Mouse (Mus musculus): ENCODE measurements around the gene Serinc2. TPM values are rescaled to one million over a fixed set of nuclear protein-coding genes. Genes with fewer than 3 reads are reported as not detected.

Gene Serinc2
- polyA plus RNA-seq, 1 experiment from 2014 or later: 47.3 TPM

GRCm38 (mm10) chr4:130304746-130305145 is 25.7 kb upstream of the Serinc2 start:
- H3K36me3 ChIP-seq (ENCODE audit: control insufficient read depth, insufficient read depth, low read length): no peaks in the 10 kb centered on the region
- H3K4me2 ChIP-seq (ENCODE audit: low read depth, low read length): no peak overlapping the region
- H3K27ac ChIP-seq (ENCODE audit: low read length): no peak overlapping the region
- WGBS: 42% methylated on average over 3 of the region's 3 CpGs
- no peak overlapping the region for H3K9ac ChIP-seq (ENCODE audit: low read length)
- H3K27me3 ChIP-seq (ENCODE audit: control insufficient read depth, insufficient read depth, low read length): peaks cover 24% of the 10 kb centered on the region
- ATAC-seq (ENCODE audit: insufficient read depth, low FRiP score): no peak
- no peak overlapping the region for H3K4me3 ChIP-seq (replicated peaks; ENCODE audit: low read length)
- no peaks in the 10 kb centered on the region for H3K9me3 ChIP-seq (replicated peaks; ENCODE audit: control insufficient read depth, low read length)
- H3K4me1 ChIP-seq (ENCODE audit: control insufficient read depth, insufficient read depth, low read length): peaks cover 13% of the 10 kb centered on the region

GRCm38 (mm10) chr4:130302285-130302870 is 23.4 kb upstream of the Serinc2 start:
- no peaks in the 10 kb centered on the region for H3K4me1 ChIP-seq (ENCODE audit: control insufficient read depth, insufficient read depth, low read length)
- H3K9ac ChIP-seq (ENCODE audit: low read length): no peak overlapping the region
- no peak overlapping the region for H3K4me2 ChIP-seq (ENCODE audit: low read depth, low read length)
- H3K27ac ChIP-seq (ENCODE audit: low read length): no peak overlapping the region
- WGBS: 56% methylated on average over 12 of the region's 12 CpGs
- peaks cover 9% of the 10 kb centered on the region; the same call in 1 of the 2 replicates for H3K27me3 ChIP-seq (ENCODE audit: control insufficient read depth, insufficient read depth, low read length)
- H3K4me3 ChIP-seq (replicated peaks; ENCODE audit: low read length): no peak overlapping the region
- no peaks in the 10 kb centered on the region for H3K36me3 ChIP-seq (ENCODE audit: control insufficient read depth, insufficient read depth, low read length)
- no peaks in the 10 kb centered on the region for H3K9me3 ChIP-seq (replicated peaks; ENCODE audit: control insufficient read depth, low read length)
- ATAC-seq (ENCODE audit: insufficient read depth, low FRiP score): no peak

- no peaks in the 10 kb centered on the region for H3K36me3 ChIP-seq (ENCODE audit: control insufficient read depth, insufficient read depth, low read length)
- 77% methylated on average over 8 of the region's 8 CpGs for WGBS
- H3K27ac ChIP-seq (ENCODE audit: low read length): no peak overlapping the region
- H3K4me1 ChIP-seq (ENCODE audit: control insufficient read depth, insufficient read depth, low read length): peaks cover 11% of the 10 kb centered on the region; the same call in 1 of the 2 replicates
- ATAC-seq (ENCODE audit: insufficient read depth, low FRiP score): no peak
- H3K4me2 ChIP-seq (ENCODE audit: low read depth, low read length): no peak overlapping the region
- H3K9me3 ChIP-seq (replicated peaks; ENCODE audit: control insufficient read depth, low read length): no peaks in the 10 kb centered on the region
- no peak overlapping the region for H3K4me3 ChIP-seq (replicated peaks; ENCODE audit: low read length)
- H3K9ac ChIP-seq (ENCODE audit: low read length): no peak overlapping the region
- no peaks in the 10 kb centered on the region for H3K27me3 ChIP-seq (ENCODE audit: control insufficient read depth, insufficient read depth, low read length)
Observed at GRCm38 (mm10) chr4:130299629-130300018, 20.6 kb upstream of the Serinc2 start.

GRCm38 (mm10) chr4:130298877-130299628 is 20.0 kb upstream of the Serinc2 start:
- peaks cover 11% of the 10 kb centered on the region; the same call in 1 of the 2 replicates for H3K4me1 ChIP-seq (ENCODE audit: control insufficient read depth, insufficient read depth, low read length)
- H3K9me3 ChIP-seq (replicated peaks; ENCODE audit: control insufficient read depth, low read length): no peaks in the 10 kb centered on the region
- H3K36me3 ChIP-seq (ENCODE audit: control insufficient read depth, insufficient read depth, low read length): no peaks in the 10 kb centered on the region
- no peaks in the 10 kb centered on the region for H3K27me3 ChIP-seq (ENCODE audit: control insufficient read depth, insufficient read depth, low read length)
- ATAC-seq (ENCODE audit: insufficient read depth, low FRiP score): no peak
- no peak overlapping the region for H3K4me3 ChIP-seq (replicated peaks; ENCODE audit: low read length)
- no peak overlapping the region for H3K27ac ChIP-seq (ENCODE audit: low read length)
- WGBS: 70% methylated on average over 11 of the region's 11 CpGs
- no peak overlapping the region for H3K4me2 ChIP-seq (ENCODE audit: low read depth, low read length)
- H3K9ac ChIP-seq (ENCODE audit: low read length): no peak overlapping the region

DNA sequence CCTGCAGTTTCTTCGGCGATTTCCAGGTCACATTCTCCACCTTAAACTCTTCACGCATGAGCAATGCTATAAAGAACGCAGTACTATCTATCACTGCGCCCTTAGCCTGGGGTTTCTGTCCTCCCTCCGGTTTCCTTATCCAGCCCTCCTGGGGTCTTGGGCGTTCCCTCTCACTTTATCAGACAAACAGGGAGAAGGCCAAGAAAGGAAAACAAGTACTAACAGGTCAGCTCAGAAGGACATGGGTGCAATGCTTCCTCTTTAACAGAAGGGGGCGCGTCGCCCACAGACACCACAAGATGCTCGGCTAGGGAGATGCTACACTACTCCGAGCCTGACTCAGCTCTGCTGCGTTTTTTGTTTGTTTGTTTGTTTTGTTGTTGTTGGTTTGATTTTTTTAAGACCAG is 18.1 kb upstream of the Serinc2 start:
- WGBS: 18% methylated on average over 13 of the region's 13 CpGs
- H3K4me2 ChIP-seq (ENCODE audit: low read depth, low read length): no peak overlapping the region
- peak; percentile 51 for ATAC-seq (ENCODE audit: insufficient read depth, low FRiP score)

GRCm38 (mm10) chr4:130296243-130296965 is 17.4 kb upstream of the Serinc2 start:
- WGBS: 82% methylated on average over 13 of the region's 13 CpGs
- Histone ChIP-seq H3K27ac (ENCODE audit: low read length) (no peak overlapping the region), H3K4me1 (ENCODE audit: control insufficient read depth, insufficient read depth, low read length) (peaks cover 11% of the 10 kb centered on the region; the same call in 1 of the 2 replicates), H3K9me3 (replicated peaks; ENCODE audit: control insufficient read depth, low read length) (no peaks in the 10 kb centered on the region), H3K9ac (ENCODE audit: low read length) (no peak overlapping the region), H3K36me3 (ENCODE audit: control insufficient read depth, insufficient read depth, low read length) (no peaks in the 10 kb centered on the region), H3K4me3 (replicated peaks; ENCODE audit: low read length) (no peak overlapping the region), H3K4me2 (ENCODE audit: low read depth, low read length) (no peak overlapping the region), H3K27me3 (ENCODE audit: control insufficient read depth, insufficient read depth, low read length) (no peaks in the 10 kb centered on the region)
- ATAC-seq (ENCODE audit: insufficient read depth, low FRiP score): no peak

More for the DNA sequence above, 18.1 kb upstream of the Serinc2 start:
- peaks cover 11% of the 10 kb centered on the region; the same call in 1 of the 2 replicates for H3K4me1 ChIP-seq (ENCODE audit: control insufficient read depth, insufficient read depth, low read length)
- H3K9me3 ChIP-seq (replicated peaks; ENCODE audit: control insufficient read depth, low read length): no peaks in the 10 kb centered on the region
- H3K27me3 ChIP-seq (ENCODE audit: control insufficient read depth, insufficient read depth, low read length): no peaks in the 10 kb centered on the region
- H3K9ac ChIP-seq (ENCODE audit: low read length): no peak overlapping the region
- H3K27ac ChIP-seq (ENCODE audit: low read length): no peak overlapping the region
- H3K36me3 ChIP-seq (ENCODE audit: control insufficient read depth, insufficient read depth, low read length): no peaks in the 10 kb centered on the region
- no peak overlapping the region for H3K4me3 ChIP-seq (replicated peaks; ENCODE audit: low read length)

DNA sequence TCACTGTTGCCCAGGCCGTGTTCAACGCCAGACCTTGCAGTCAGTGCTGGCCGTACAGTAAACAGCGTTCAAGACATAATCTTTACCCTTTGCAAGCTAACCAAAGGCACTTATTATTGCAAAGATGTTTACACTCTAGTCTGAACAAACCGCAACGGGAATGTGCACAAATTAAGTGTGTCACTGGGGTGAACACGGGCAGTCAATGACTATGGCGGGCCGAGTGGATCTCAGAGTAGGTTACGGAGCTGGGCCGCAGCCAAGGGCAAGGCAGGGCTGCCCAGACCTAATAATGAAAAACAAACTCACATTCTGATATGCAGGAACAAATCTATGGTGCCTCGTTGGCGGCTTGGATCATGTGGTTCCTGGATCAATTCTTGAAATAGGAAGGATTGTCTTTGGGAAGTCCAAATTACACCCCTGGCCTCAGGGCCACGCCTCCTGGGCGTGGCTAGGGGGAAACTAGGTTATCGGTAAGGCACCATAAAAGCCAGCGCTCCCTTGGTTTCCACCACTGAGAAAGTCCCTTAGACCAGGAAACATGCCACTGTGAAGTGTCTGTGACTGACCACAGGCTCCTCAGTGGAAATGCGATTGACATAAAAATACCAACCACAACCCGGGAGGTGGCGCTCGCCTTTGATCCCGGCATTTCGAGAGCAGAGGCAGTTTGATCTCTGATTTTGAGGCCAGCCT is 16.2 kb upstream of the Serinc2 start:
- Histone ChIP-seq H3K27ac (ENCODE audit: low read length) (peak overlapping the region; percentile 17; the same call in 1 of the 2 replicates), H3K9me3 (replicated peaks; ENCODE audit: control insufficient read depth, low read length) (no peaks in the 10 kb centered on the region), H3K4me3 (replicated peaks; ENCODE audit: low read length) (no peak overlapping the region), H3K4me1 (ENCODE audit: control insufficient read depth, insufficient read depth, low read length) (peaks cover 11% of the 10 kb centered on the region; the same call in 1 of the 2 replicates), H3K4me2 (ENCODE audit: low read depth, low read length) (peak overlapping the region; percentile 20; the same call in 1 of the 2 replicates), H3K36me3 (ENCODE audit: control insufficient read depth, insufficient read depth, low read length) (no peaks in the 10 kb centered on the region), H3K9ac (ENCODE audit: low read length) (peak overlapping the region; percentile 4; the same call in 1 of the 2 replicates), H3K27me3 (ENCODE audit: control insufficient read depth, insufficient read depth, low read length) (no peaks in the 10 kb centered on the region; the same call in 1 of the 2 replicates)
- peak; percentile 56; the same call in 1 of the 2 replicates for ATAC-seq (ENCODE audit: insufficient read depth, low FRiP score)
- 41% methylated on average over 23 of the region's 23 CpGs for WGBS

DNA sequence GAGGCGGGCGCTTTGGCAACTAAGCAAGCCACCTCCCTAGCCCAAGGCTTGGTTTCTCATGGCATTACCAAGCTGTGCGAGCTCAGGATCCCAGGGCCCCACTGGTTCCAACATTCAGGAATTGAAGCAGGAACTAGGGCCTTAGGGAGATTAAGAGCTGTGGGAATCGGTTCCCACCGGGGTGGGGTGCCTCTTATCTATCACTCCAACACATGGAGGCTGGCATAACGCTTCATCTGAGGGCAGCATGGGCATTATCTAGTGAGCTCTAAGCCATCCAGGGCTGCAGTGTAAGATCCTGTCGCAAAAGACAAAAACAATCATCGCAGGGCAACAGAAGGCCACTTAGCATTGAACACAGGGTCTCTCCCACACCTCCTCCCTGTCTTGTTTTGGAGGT is 15.5 kb upstream of the Serinc2 start:
- H3K4me2 ChIP-seq (ENCODE audit: low read depth, low read length): no peak overlapping the region
- no peaks in the 10 kb centered on the region for H3K9me3 ChIP-seq (replicated peaks; ENCODE audit: control insufficient read depth, low read length)
- no peaks in the 10 kb centered on the region; the same call in 1 of the 2 replicates for H3K27me3 ChIP-seq (ENCODE audit: control insufficient read depth, insufficient read depth, low read length)
- H3K9ac ChIP-seq (ENCODE audit: low read length): no peak overlapping the region
- no peak for ATAC-seq (ENCODE audit: insufficient read depth, low FRiP score)
- H3K36me3 ChIP-seq (ENCODE audit: control insufficient read depth, insufficient read depth, low read length): no peaks in the 10 kb centered on the region
- no peak overlapping the region for H3K27ac ChIP-seq (ENCODE audit: low read length)
- H3K4me1 ChIP-seq (ENCODE audit: control insufficient read depth, insufficient read depth, low read length): peaks cover 11% of the 10 kb centered on the region; the same call in 1 of the 2 replicates
- WGBS: 82% methylated on average over 8 of the region's 8 CpGs
- H3K4me3 ChIP-seq (replicated peaks; ENCODE audit: low read length): no peak overlapping the region
